Mouse (Mus musculus) intestine, postnatal 0 days (tissue): ENCODE measurements around the gene Krt80. TPM values are rescaled to one million over a fixed set of nuclear protein-coding genes. Genes with fewer than 3 reads are reported as not detected.

Source experiments
- ATAC-seq: fragments of 200-750 bp; cut with Nextera tagmentation; 2 replicates; pipeline ENCODE4 v1.8.0; 2017; ENCODE audit warnings: mild to moderate bottlenecking, moderate TSS enrichment, moderate library complexity
- H3K27ac ChIP-seq: fragments of 300-500 bp; sonication (generic); 2 replicates; pipeline ENCODE4 v1.5.1; 2014; ENCODE audit warnings: mild to moderate bottlenecking, low read depth, low read length, moderate library complexity
- H3K27me3 ChIP-seq: fragments of 300-500 bp; sonication (generic); replicated peaks from 2 replicates; pipeline ENCODE4 v1.6.1; 2014; ENCODE audit warnings: low read length, mixed read lengths; ENCODE audit not compliant: control insufficient read depth, insufficient read depth
- H3K36me3 ChIP-seq: fragments of 300-500 bp; sonication (generic); 2 replicates; pipeline ENCODE4 v1.6.1; 2014; ENCODE audit warnings: mild to moderate bottlenecking, moderate library complexity; ENCODE audit not compliant: control insufficient read depth, insufficient read depth
- H3K4me1 ChIP-seq: fragments of 300-500 bp; sonication (generic); replicated peaks from 2 replicates; pipeline ENCODE4 v1.6.1; 2014; ENCODE audit warnings: antibody characterized with exemption, low read length, mixed read lengths; ENCODE audit not compliant: control insufficient read depth, insufficient read depth
- H3K4me2 ChIP-seq: fragments of 300-500 bp; sonication (generic); replicated peaks from 2 replicates; pipeline ENCODE4 v1.6.1; 2014; ENCODE audit warnings: low read depth, mild to moderate bottlenecking, moderate library complexity
- H3K4me3 ChIP-seq: fragments of 300-500 bp; sonication (generic); 2 replicates; pipeline ENCODE4 v1.5.1; 2014; ENCODE audit warnings: low read depth, low read length
- H3K9ac ChIP-seq: fragments of 300-500 bp; sonication (generic); 2 replicates; pipeline ENCODE4 v1.6.1; 2014; ENCODE audit warnings: mild to moderate bottlenecking, low read depth, low read length
- H3K9me3 ChIP-seq: fragments of 300-500 bp; sonication (generic); 2 replicates; pipeline ENCODE4 v1.6.1; 2016; ENCODE audit warnings: mixed run types; ENCODE audit not compliant: control insufficient read depth
- CTCF ChIP-seq: sonication (generic); IDR thresholded peaks from 2 replicates; pipeline ENCODE4 v1.5.1; 2016; ENCODE audit warnings: low read depth, mild to moderate bottlenecking, control low read depth, antibody characterized with exemption, moderate library complexity
- WGBS: fragments of 180-500 bp; shearing (Covaris S2); extraction: QIAGEN DNeasy Blood & Tissue Kit; methylation state at CpG from one replicate; pipeline ENCODE4 v1.1.7; 2014; 5-methylcytosine and 5-hydroxymethylcytosine counted together
- polyA plus RNA-seq: library from polyadenylated mRNA; unstranded; fragments of >200 nt; fragmentation: Nextera tagmentation; extraction: Ambion mirVana; gene quantifications from 2 replicates; pipeline ENCODE4 v1.2.1, GENCODE M21; 2015

The Krt80 gene
- polyA plus RNA-seq, 1 experiment from 2014 or later, result 0.40 TPM

- peak within 1 kb of the TSS; percentile 36 for H3K4me3 ChIP-seq
- peak within 1 kb of the TSS; percentile 43 for H3K9ac ChIP-seq
- 0 out of 2 replicates have a peak, but pooled peaks cover 7% of the 10 kb centered on the region for H3K4me1 ChIP-seq
- WGBS, result 8% methylated on average over 2 of the region's 2 CpGs
- H3K27ac ChIP-seq, result peak within 1 kb of the TSS; percentile 41; the same call in 1 of the 2 replicates
- TF ChIP-seq CTCF, result no peak
- no peaks in the 10 kb centered on the region for H3K9me3 ChIP-seq
- H3K36me3 ChIP-seq, result no peaks in the 10 kb centered on the region
- peak within 1 kb of the TSS; percentile 64 for H3K4me2 ChIP-seq
- H3K27me3 ChIP-seq, result no peaks in the 10 kb centered on the region
- peak; percentile 44 for ATAC-seq
These were observed 40.8 kb upstream of the Krt80 start, which contains the start of gene Krt7 for GRCm38 (mm10) chr15:101410775-101411174. Krt7 (plus strand) TSS chr15:101411043.

GRCm38 (mm10) chr15:101398269-101398668 is 28.3 kb upstream of the Krt80 start:
- Histone ChIP-seq H3K4me3 (no peak overlapping the region), H3K9me3 (no peaks in the 10 kb centered on the region), H3K9ac (no peak overlapping the region), H3K36me3 (0 out of 2 replicates have a peak, but pooled peaks cover 6% of the 10 kb centered on the region), H3K4me1 (no peaks in the 10 kb centered on the region; the same call in 1 of the 2 replicates), H3K27me3 (no peaks in the 10 kb centered on the region), H3K27ac (no peak overlapping the region), H3K4me2 (no peak overlapping the region)
- WGBS, result 83% methylated on average over 8 of the region's 8 CpGs
- no peak for TF ChIP-seq CTCF
- no peak for ATAC-seq

DNA sequence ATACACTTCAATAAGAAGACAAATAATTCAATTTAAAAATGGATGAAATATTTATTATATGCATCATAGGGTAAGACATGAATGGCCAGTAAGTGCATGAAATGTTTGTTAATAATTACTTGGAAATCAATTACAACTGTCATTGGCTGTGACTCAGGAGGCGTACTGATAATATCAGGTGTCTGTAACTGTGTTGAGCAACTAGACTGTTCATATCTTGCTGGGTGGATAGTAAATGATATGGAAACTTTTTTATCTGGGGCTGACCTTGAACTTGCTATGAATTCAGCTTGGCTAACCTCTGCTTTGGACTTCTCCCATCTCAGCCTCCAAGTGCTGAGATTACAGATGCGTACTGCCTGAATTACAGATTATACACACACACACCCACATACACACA is 27.7 kb upstream of the Krt80 start:
- H3K4me2 ChIP-seq, result no peak overlapping the region
- TF ChIP-seq CTCF, result no peak
- H3K9me3 ChIP-seq, result no peaks in the 10 kb centered on the region
- H3K4me1 ChIP-seq, result no peaks in the 10 kb centered on the region; the same call in 1 of the 2 replicates
- 0 out of 2 replicates have a peak, but pooled peaks cover 6% of the 10 kb centered on the region for H3K36me3 ChIP-seq
- H3K27ac ChIP-seq, result no peak overlapping the region
- peak; percentile 53 for ATAC-seq
- H3K4me3 ChIP-seq, result no peak overlapping the region
- 41% methylated on average over 2 of the region's 2 CpGs for WGBS
- H3K9ac ChIP-seq, result no peak overlapping the region
- H3K27me3 ChIP-seq, result no peaks in the 10 kb centered on the region

DNA sequence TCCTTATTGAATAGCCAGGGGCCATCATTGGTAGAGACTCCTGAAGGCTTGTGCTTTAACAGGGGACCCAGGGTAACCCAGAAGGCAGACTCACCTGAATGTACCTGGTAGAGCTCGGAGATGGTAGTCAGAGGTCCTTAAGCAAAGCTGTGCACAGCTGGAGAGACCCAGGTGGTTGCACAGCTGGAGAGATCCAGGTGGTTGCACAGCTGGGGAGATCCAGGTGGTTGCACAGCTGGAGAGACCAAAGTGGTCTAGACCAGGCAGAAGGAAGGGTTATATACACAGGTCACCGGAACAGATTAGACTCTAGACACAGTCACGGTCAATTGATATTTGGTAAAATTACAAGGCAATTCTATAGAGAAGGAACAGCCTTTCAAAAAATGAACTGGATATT is 27.0 kb upstream of the Krt80 start:
- 83% methylated on average over 3 of the region's 3 CpGs for whole genome bisulfite sequencing
- ATAC-seq, result no peak
- Histone ChIP-seq H3K4me2 (no peak overlapping the region), H3K4me1 (no peaks in the 10 kb centered on the region; the same call in 1 of the 2 replicates), H3K9ac (no peak overlapping the region), H3K4me3 (no peak overlapping the region), H3K36me3 (0 out of 2 replicates have a peak, but pooled peaks cover 6% of the 10 kb centered on the region), H3K27me3 (no peaks in the 10 kb centered on the region), H3K27ac (no peak overlapping the region), H3K9me3 (no peaks in the 10 kb centered on the region)
- no peak for TF ChIP-seq CTCF

- 0 out of 2 replicates have a peak, but pooled peaks cover 6% of the 10 kb centered on the region for H3K36me3 ChIP-seq
- H3K9me3 ChIP-seq, result no peaks in the 10 kb centered on the region
- no peak for TF ChIP-seq CTCF
- H3K4me3 ChIP-seq, result no peak overlapping the region
- 59% methylated on average over 7 of the region's 7 CpGs for WGBS
- H3K27me3 ChIP-seq, result no peaks in the 10 kb centered on the region
- no peak for ATAC-seq
- no peak overlapping the region for H3K27ac ChIP-seq
- H3K9ac ChIP-seq, result no peak overlapping the region
- H3K4me2 ChIP-seq, result no peak overlapping the region
- no peaks in the 10 kb centered on the region; the same call in 1 of the 2 replicates for H3K4me1 ChIP-seq
These were observed 26.5 kb upstream of the Krt80 start for GRCm38 (mm10) chr15:101396466-101396865.

DNA sequence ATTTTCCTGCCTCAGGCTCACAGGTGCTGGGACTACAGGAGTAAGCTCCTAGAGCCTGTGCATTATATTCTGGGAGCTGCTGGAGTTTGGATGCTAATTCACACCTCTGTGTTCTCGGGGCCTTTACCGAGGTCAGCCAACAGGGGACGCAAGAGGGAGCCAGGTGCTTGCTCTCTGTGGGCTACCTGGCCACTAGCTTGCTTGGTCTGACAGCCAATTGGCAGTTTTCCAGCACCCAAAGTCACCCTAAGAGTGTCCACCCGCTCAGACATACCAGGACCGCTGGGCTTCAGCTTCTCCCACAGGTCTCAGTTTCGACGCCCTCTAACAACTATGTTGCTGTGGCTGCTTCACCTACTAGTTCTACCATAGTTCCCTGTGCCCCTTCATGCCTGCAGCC is 24.9 kb upstream of the Krt80 start:
- peak; percentile 56 for TF ChIP-seq CTCF
- H3K27me3 ChIP-seq, result no peaks in the 10 kb centered on the region
- no peak overlapping the region for H3K4me3 ChIP-seq
- 65% methylated on average over 7 of the region's 7 CpGs for WGBS
- no peaks in the 10 kb centered on the region; the same call in 1 of the 2 replicates for H3K4me1 ChIP-seq
- H3K4me2 ChIP-seq, result no peak overlapping the region
- no peak for ATAC-seq
- no peak overlapping the region for H3K27ac ChIP-seq
- H3K9me3 ChIP-seq, result no peaks in the 10 kb centered on the region
- H3K36me3 ChIP-seq, result 0 out of 2 replicates have a peak, but pooled peaks cover 6% of the 10 kb centered on the region
- H3K9ac ChIP-seq, result no peak overlapping the region
